Mouse (Mus musculus) embryonic fibroblast, embryonic 13.5 days (primary cell): ENCODE data around the gene Tmem235.

Source experiments
- CTCF ChIP-seq: IDR thresholded peaks from 2 replicates; pipeline ENCODE4 v1.5.1; 2011; ENCODE audit warnings: mild to moderate bottlenecking, control low read depth, low read length, moderate library complexity, borderline replicate concordance; ENCODE audit not compliant: insufficient read depth
- POLR2A ChIP-seq: IDR thresholded peaks from 2 replicates; pipeline ENCODE4 v1.6.1; 2011; ENCODE audit warnings: low read depth, mild to moderate bottlenecking, control low read depth, low read length, moderate library complexity

- no peak for TF ChIP-seq CTCF
- no peak for TF ChIP-seq POLR2A
Measured at GRCm38 (mm10) chr11:117871376-117871775, 10.8 kb downstream of the Tmem235 start.
